Mouse (Mus musculus): Measurements from ENCODE around the gene Ly6g5b. TPM values are rescaled to one million over a fixed set of nuclear protein-coding genes. Genes with fewer than 3 reads are reported as not detected.

Ly6g5b gene
- polyA plus RNA-seq, 1 experiment, result not detected

GRCm38 (mm10) chr17:35100196-35100765, 14.9 kb downstream of the Ly6g5b start:
- H3K27ac ChIP-seq (ENCODE audit: insufficient read depth, low read length), result no peak overlapping the region

DNA sequence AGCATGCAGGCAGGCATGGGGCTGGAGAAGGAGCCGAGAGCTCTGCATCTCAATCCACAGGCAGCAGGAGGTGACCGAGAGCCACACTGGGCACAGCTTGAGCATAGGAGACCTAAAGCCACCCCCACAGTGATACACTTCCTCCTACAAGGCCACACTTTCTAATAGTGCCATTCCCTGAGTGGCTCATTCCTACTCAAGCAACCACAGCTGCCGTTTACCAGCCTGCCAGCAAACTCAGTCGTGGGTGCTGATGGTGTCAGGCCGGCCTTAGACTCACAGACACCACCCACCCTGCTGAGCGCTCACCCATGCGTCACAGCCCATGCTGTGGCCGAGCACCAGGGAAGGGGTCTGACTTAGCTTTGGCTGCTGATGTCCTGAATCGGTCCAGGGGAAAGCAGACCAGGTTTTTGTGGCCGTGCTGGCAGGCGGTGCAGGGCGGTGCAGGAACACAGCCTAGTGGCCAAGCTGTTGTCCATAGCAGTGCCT, 18.0 kb downstream of the Ly6g5b start:
- no peaks in the 10 kb centered on the region for H3K9me3 ChIP-seq (replicated peaks; ENCODE audit: control insufficient read depth, insufficient read depth, low read length, poor library complexity, severe bottlenecking)
- H3K36me3 ChIP-seq (ENCODE audit: control insufficient read depth, insufficient read depth, low read length, poor library complexity, severe bottlenecking), result no peaks in the 10 kb centered on the region
- no peak overlapping the region for H3K4me3 ChIP-seq (ENCODE audit: low read depth, low read length)
- no peak for TF ChIP-seq CTCF (IDR thresholded peaks at IDR 0.05; ENCODE audit: low read depth, low read length)
- H3K9ac ChIP-seq (ENCODE audit: low read depth, poor library complexity, severe bottlenecking), result no peak overlapping the region
- no peaks in the 10 kb centered on the region for H3K4me1 ChIP-seq (ENCODE audit: control insufficient read depth, insufficient read depth, low read length)
- no peak overlapping the region for H3K27ac ChIP-seq (ENCODE audit: insufficient read depth, low read length)
- no peaks in the 10 kb centered on the region for H3K27me3 ChIP-seq (ENCODE audit: control insufficient read depth, insufficient read depth, low read length, poor library complexity, severe bottlenecking)

More at GRCm38 (mm10) chr17:35100196-35100765, 14.9 kb downstream of the Ly6g5b start:
- no peak overlapping the region for H3K9ac ChIP-seq (ENCODE audit: low read depth, poor library complexity, severe bottlenecking)
- no peaks in the 10 kb centered on the region for H3K4me1 ChIP-seq (ENCODE audit: control insufficient read depth, insufficient read depth, low read length)
- no peaks in the 10 kb centered on the region for H3K9me3 ChIP-seq (replicated peaks; ENCODE audit: control insufficient read depth, insufficient read depth, low read length, poor library complexity, severe bottlenecking)
- H3K27me3 ChIP-seq (ENCODE audit: control insufficient read depth, insufficient read depth, low read length, poor library complexity, severe bottlenecking), result no peaks in the 10 kb centered on the region
- no peaks in the 10 kb centered on the region for H3K36me3 ChIP-seq (ENCODE audit: control insufficient read depth, insufficient read depth, low read length, poor library complexity, severe bottlenecking)
- no peak overlapping the region for H3K4me3 ChIP-seq (ENCODE audit: low read depth, low read length)
- no peak for TF ChIP-seq EP300 (IDR thresholded peaks at IDR 0.05; ENCODE audit: insufficient read depth, low read depth, low read length)
- TF ChIP-seq POLR2A (IDR thresholded peaks at IDR 0.05; ENCODE audit: insufficient read depth, low read length), result no peak
- TF ChIP-seq CTCF (IDR thresholded peaks at IDR 0.05; ENCODE audit: low read depth, low read length), result no peak

GRCm38 (mm10) chr17:35096597-35096996, 18.6 kb downstream of the Ly6g5b start:
- Histone ChIP-seq H3K27ac (ENCODE audit: insufficient read depth, low read length) (no peak overlapping the region), H3K9me3 (replicated peaks; ENCODE audit: control insufficient read depth, insufficient read depth, low read length, poor library complexity, severe bottlenecking) (no peaks in the 10 kb centered on the region), H3K9ac (ENCODE audit: low read depth, poor library complexity, severe bottlenecking) (no peak overlapping the region), H3K27me3 (ENCODE audit: control insufficient read depth, insufficient read depth, low read length, poor library complexity, severe bottlenecking) (no peaks in the 10 kb centered on the region), H3K36me3 (ENCODE audit: control insufficient read depth, insufficient read depth, low read length, poor library complexity, severe bottlenecking) (no peaks in the 10 kb centered on the region), H3K4me1 (ENCODE audit: control insufficient read depth, insufficient read depth, low read length) (no peaks in the 10 kb centered on the region), H3K4me3 (ENCODE audit: low read depth, low read length) (no peak overlapping the region)
- TF ChIP-seq CTCF (IDR thresholded peaks at IDR 0.05; ENCODE audit: low read depth, low read length) (no peak), EP300 (IDR thresholded peaks at IDR 0.05; ENCODE audit: insufficient read depth, low read depth, low read length) (no peak), POLR2A (IDR thresholded peaks at IDR 0.05; ENCODE audit: insufficient read depth, low read length) (no peak)

GRCm38 (mm10) chr17:35094475-35095365, 20.5 kb downstream of the Ly6g5b start:
- H3K9me3 ChIP-seq (replicated peaks; ENCODE audit: control insufficient read depth, insufficient read depth, low read length, poor library complexity, severe bottlenecking), result no peaks in the 10 kb centered on the region
- no peaks in the 10 kb centered on the region for H3K27me3 ChIP-seq (ENCODE audit: control insufficient read depth, insufficient read depth, low read length, poor library complexity, severe bottlenecking)
- H3K4me1 ChIP-seq (ENCODE audit: control insufficient read depth, insufficient read depth, low read length), result no peaks in the 10 kb centered on the region
- no peak overlapping the region for H3K27ac ChIP-seq (ENCODE audit: insufficient read depth, low read length)
- no peak overlapping the region for H3K4me3 ChIP-seq (ENCODE audit: low read depth, low read length)
- H3K36me3 ChIP-seq (ENCODE audit: control insufficient read depth, insufficient read depth, low read length, poor library complexity, severe bottlenecking), result no peaks in the 10 kb centered on the region
- TF ChIP-seq CTCF (IDR thresholded peaks at IDR 0.05; ENCODE audit: low read depth, low read length), result no peak
- TF ChIP-seq POLR2A (IDR thresholded peaks at IDR 0.05; ENCODE audit: insufficient read depth, low read length), result no peak
- no peak overlapping the region for H3K9ac ChIP-seq (ENCODE audit: low read depth, poor library complexity, severe bottlenecking)

GRCm38 (mm10) chr17:35092403-35093198, 22.6 kb downstream of the Ly6g5b start:
- no peaks in the 10 kb centered on the region for H3K27me3 ChIP-seq (ENCODE audit: control insufficient read depth, insufficient read depth, low read length, poor library complexity, severe bottlenecking)
- no peaks in the 10 kb centered on the region for H3K4me1 ChIP-seq (ENCODE audit: control insufficient read depth, insufficient read depth, low read length)
- H3K9ac ChIP-seq (ENCODE audit: low read depth, poor library complexity, severe bottlenecking), result no peak overlapping the region
- no peaks in the 10 kb centered on the region for H3K9me3 ChIP-seq (replicated peaks; ENCODE audit: control insufficient read depth, insufficient read depth, low read length, poor library complexity, severe bottlenecking)
- no peak overlapping the region for H3K4me3 ChIP-seq (ENCODE audit: low read depth, low read length)
- no peaks in the 10 kb centered on the region for H3K36me3 ChIP-seq (ENCODE audit: control insufficient read depth, insufficient read depth, low read length, poor library complexity, severe bottlenecking)
- H3K27ac ChIP-seq (ENCODE audit: insufficient read depth, low read length), result no peak overlapping the region
- TF ChIP-seq CTCF (IDR thresholded peaks at IDR 0.05; ENCODE audit: low read depth, low read length) (no peak), POLR2A (IDR thresholded peaks at IDR 0.05; ENCODE audit: insufficient read depth, low read length) (no peak), EP300 (IDR thresholded peaks at IDR 0.05; ENCODE audit: insufficient read depth, low read depth, low read length) (no peak)

All from ES-Bruce4 (cell line).